18 mouse cellular contexts compared by ENCODE assay signal in the genomic region with DNA sequence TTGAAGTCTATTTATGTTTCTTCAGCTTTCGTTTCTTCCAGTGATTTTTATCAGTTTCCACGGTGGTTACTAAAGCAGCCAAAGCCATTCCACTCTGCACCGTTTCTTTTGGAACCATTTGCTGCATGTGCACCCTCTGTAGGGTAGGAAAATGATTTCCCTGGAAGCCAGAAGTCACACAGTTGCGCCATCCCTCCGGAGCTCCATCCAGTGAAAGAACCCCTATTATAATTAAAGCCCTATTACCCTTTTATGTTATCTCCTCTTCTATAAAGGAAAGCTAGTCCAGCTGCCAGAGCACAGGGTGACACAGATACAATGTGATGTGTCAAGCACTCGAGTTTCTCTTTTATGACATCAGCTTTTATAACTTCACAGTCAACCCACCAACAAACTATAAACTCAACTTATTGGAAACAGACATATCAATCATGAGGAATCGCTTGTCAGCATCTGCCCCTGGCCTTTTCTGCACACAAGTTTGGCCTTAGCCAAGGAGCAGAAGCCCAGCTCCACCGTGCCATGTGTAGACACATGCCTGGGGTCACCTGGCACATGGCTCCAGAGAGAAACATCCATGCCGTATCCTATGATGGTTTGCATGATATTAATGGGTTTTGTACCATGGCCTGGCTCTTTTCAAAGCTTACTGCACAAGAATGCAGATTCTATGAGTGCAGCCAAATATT.
DNase-seq lines count a peak whose midpoint lies in the region; ATAC-seq and TF ChIP-seq lines count a peak whose summit lies in the region.
"Had no signal": no experiment of that assay in that cellular context is flagged by ENCODE, and none has a peak within 500 bp of the region (broad histone marks: within the 10 kb centered on the region; RNA-seq: fewer than 3 reads in every experiment).

No protein-coding gene starts in this region.

- H3K27me3 ChIP-seq in forebrain, embryonic 15.5 days, result no peaks in the 10 kb centered on the region
- H3K27me3 ChIP-seq in forebrain, embryonic 10.5 days (ENCODE audit: poor library complexity, severe bottlenecking), result no peaks in the 10 kb centered on the region
- H3K27me3 ChIP-seq in forebrain, postnatal 0 days (ENCODE audit: insufficient read depth, low read length), result no peaks in the 10 kb centered on the region
- no peaks in the 10 kb centered on the region for H3K27me3 ChIP-seq in midbrain, embryonic 16.5 days (ENCODE audit: control insufficient read depth, insufficient read depth, low read depth, low read length)

- peaks cover 12% of the 10 kb centered on the region for H3K4me1 ChIP-seq in forebrain, embryonic 15.5 days
- peaks cover 19% of the 10 kb centered on the region for H3K4me1 ChIP-seq in forebrain, embryonic 10.5 days
- peaks cover 15% of the 10 kb centered on the region for H3K4me1 ChIP-seq in forebrain, postnatal 0 days (ENCODE audit: insufficient read depth)
- H3K4me1 ChIP-seq in midbrain, embryonic 16.5 days (ENCODE audit: control insufficient read depth, insufficient read depth, low read length), result peaks cover 21% of the 10 kb centered on the region

- H3K9me3 ChIP-seq in forebrain, embryonic 15.5 days, result no peaks in the 10 kb centered on the region
- H3K9me3 ChIP-seq in forebrain, embryonic 10.5 days, result no peaks in the 10 kb centered on the region
- no peaks in the 10 kb centered on the region for H3K9me3 ChIP-seq in forebrain, postnatal 0 days (ENCODE audit: low read length)
- H3K9me3 ChIP-seq in midbrain, embryonic 16.5 days (replicated peaks; ENCODE audit: control insufficient read depth, low read length, poor library complexity, severe bottlenecking), result no peaks in the 10 kb centered on the region

- no peak overlapping the region for H3K4me3 ChIP-seq in forebrain, embryonic 15.5 days
- no peak overlapping the region for H3K4me3 ChIP-seq in forebrain, embryonic 10.5 days
- no peak overlapping the region for H3K4me3 ChIP-seq in forebrain, postnatal 0 days (ENCODE audit: low read depth, low read length)
- H3K4me3 ChIP-seq in midbrain, embryonic 16.5 days (ENCODE audit: low read depth, low read length), result no peak overlapping the region
- H3K4me3 ChIP-seq: gastrocnemius, adult 2 months had no signal

- TF ChIP-seq CTCF in forebrain, postnatal 0 days (IDR thresholded peaks at IDR 0.05; ENCODE audit: low read depth), result no peak

- no peaks in the 10 kb centered on the region for H3K36me3 ChIP-seq in forebrain, embryonic 15.5 days
- H3K36me3 ChIP-seq in forebrain, embryonic 10.5 days (replicated peaks), result no peaks in the 10 kb centered on the region
- no peaks in the 10 kb centered on the region for H3K36me3 ChIP-seq in forebrain, postnatal 0 days (ENCODE audit: insufficient read depth)
- no peaks in the 10 kb centered on the region for H3K36me3 ChIP-seq in midbrain, embryonic 16.5 days (ENCODE audit: control insufficient read depth, insufficient read depth, low read length)

- WGBS in forebrain, embryonic 15.5 days, result 74% methylated on average over 9 of the region's 9 CpGs
- WGBS in forebrain, embryonic 10.5 days, result 89% methylated on average over 9 of the region's 9 CpGs
- 62% methylated on average over 9 of the region's 9 CpGs for WGBS in forebrain, postnatal 0 days
- 62% methylated on average over 9 of the region's 9 CpGs for WGBS in midbrain, embryonic 16.5 days

- H3K9ac ChIP-seq in forebrain, embryonic 15.5 days (replicated peaks), result no peak overlapping the region
- H3K9ac ChIP-seq in forebrain, postnatal 0 days, result no peak overlapping the region
- H3K9ac ChIP-seq in midbrain, embryonic 16.5 days (ENCODE audit: low read depth, low read length), result no peak overlapping the region
- H3K9ac ChIP-seq: lung, embryonic 14.5 days had no signal

- H3K27ac ChIP-seq in forebrain, embryonic 15.5 days (replicated peaks), result peak overlapping the region; percentile 53
- H3K27ac ChIP-seq in forebrain, embryonic 10.5 days, result no peak overlapping the region
- peak overlapping the region; percentile 73 for H3K27ac ChIP-seq in forebrain, postnatal 0 days (ENCODE audit: low read depth, low read length)
- H3K27ac ChIP-seq in midbrain, embryonic 16.5 days (ENCODE audit: low read length), result peak overlapping the region; percentile 72
- H3K27ac ChIP-seq: gastrocnemius, adult 2 months; macrophage had no signal

- DNase-seq in forebrain, embryonic 10.5 days (ENCODE audit: extremely low spot score, low spot score), result no peak
- DNase-seq in NIH3T3 (ENCODE audit: low read depth), result peak; percentile 11
- no peak for DNase-seq in forebrain, postnatal 0 days
- DNase-seq in gastrocnemius, adult 18-20 months (ENCODE audit: low spot score), result no peak
- no peak for DNase-seq in spleen, postnatal 36 days (ENCODE audit: low spot score in 2 of 2)
- no peak for DNase-seq in thymus, postnatal 36 days
- DNase-seq: adrenal gland, postnatal 10 days; cerebellum, adult 11-12 months; cerebellum, postnatal 25 days; gastrocnemius, adult 2 months; kidney, adult 2 months; kidney, postnatal 25 days; left cerebral cortex, postnatal 4 days; lung, embryonic 14.5 days; thymus, adult 18-20 months had no signal

- ATAC-seq in forebrain, embryonic 15.5 days (replicated peaks), result no peak
- ATAC-seq in forebrain, postnatal 0 days, result no peak
- ATAC-seq in midbrain, embryonic 16.5 days, result peak; percentile 41; the same call in 1 of the 2 replicates

- H3K4me2 ChIP-seq in forebrain, embryonic 15.5 days (replicated peaks), result no peak overlapping the region
- no peak overlapping the region; the same call in 1 of the 2 replicates for H3K4me2 ChIP-seq in forebrain, postnatal 0 days (ENCODE audit: low read depth)
- no peak overlapping the region for H3K4me2 ChIP-seq in midbrain, embryonic 16.5 days (ENCODE audit: low read length)
- H3K4me2 ChIP-seq: lung, embryonic 14.5 days had no signal
